Mouse (Mus musculus): ENCODE data around the gene Auts2. TPM values are rescaled to one million over a fixed set of nuclear protein-coding genes. Genes with fewer than 3 reads are reported as not detected.

The Auts2 gene
- total and polyA plus RNA-seq, 2 experiments from 2014 or later = 6.8 to 12.1 TPM

DNA sequence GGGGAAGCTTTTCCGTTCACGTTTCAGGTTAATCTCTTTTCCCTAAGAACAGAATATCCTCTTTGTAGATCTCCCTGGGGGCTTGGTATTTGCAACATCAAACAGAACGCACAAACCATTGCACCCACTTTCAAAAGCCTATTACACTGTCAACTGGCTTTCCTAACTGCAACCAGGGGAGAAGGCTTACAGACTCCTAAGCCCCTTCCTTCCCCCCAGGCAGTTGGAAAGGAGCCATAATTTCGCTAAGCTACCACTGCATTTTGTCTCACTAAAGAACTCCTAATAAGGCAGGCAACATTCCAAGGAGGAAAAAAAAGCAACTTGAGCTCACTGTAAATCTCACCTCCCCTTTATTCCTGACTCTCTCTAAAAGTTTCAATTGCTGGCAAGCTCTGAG, 470.8 kb downstream of the Auts2 start:
- H3K27me3 ChIP-seq (ENCODE audit: control insufficient read depth, insufficient read depth, low read length) = no peaks in the 10 kb centered on the region
- 0 out of 2 replicates have a peak, but pooled peaks cover 6% of the 10 kb centered on the region for H3K9me3 ChIP-seq (replicated peaks; ENCODE audit: control insufficient read depth, low read length)
- H3K4me1 ChIP-seq (ENCODE audit: control insufficient read depth, insufficient read depth) = 0 out of 2 replicates have a peak, but pooled peaks cover 9% of the 10 kb centered on the region
- H3K27ac ChIP-seq (ENCODE audit: low read depth) = no peak overlapping the region
- WGBS = 59% methylated on average over 4 of the region's 4 CpGs
- no peak overlapping the region for H3K9ac ChIP-seq (replicated peaks; ENCODE audit: low read depth, low read length)
- no peak overlapping the region for H3K4me3 ChIP-seq (ENCODE audit: low read depth, low read length)
- no peak for TF ChIP-seq EP300 (IDR thresholded peaks at IDR 0.05; ENCODE audit: low read depth)
- TF ChIP-seq CTCF (IDR thresholded peaks at IDR 0.05; ENCODE audit: low read depth) = no peak
- ATAC-seq (ENCODE audit: insufficient read depth, low read depth) (no peak), DNase-seq (ENCODE audit: low spot score) (no peak)
- no peak overlapping the region for H3K4me2 ChIP-seq (ENCODE audit: low read depth, low read length)
- no peaks in the 10 kb centered on the region for H3K36me3 ChIP-seq (replicated peaks; ENCODE audit: control insufficient read depth, insufficient read depth, low read length)

DNA sequence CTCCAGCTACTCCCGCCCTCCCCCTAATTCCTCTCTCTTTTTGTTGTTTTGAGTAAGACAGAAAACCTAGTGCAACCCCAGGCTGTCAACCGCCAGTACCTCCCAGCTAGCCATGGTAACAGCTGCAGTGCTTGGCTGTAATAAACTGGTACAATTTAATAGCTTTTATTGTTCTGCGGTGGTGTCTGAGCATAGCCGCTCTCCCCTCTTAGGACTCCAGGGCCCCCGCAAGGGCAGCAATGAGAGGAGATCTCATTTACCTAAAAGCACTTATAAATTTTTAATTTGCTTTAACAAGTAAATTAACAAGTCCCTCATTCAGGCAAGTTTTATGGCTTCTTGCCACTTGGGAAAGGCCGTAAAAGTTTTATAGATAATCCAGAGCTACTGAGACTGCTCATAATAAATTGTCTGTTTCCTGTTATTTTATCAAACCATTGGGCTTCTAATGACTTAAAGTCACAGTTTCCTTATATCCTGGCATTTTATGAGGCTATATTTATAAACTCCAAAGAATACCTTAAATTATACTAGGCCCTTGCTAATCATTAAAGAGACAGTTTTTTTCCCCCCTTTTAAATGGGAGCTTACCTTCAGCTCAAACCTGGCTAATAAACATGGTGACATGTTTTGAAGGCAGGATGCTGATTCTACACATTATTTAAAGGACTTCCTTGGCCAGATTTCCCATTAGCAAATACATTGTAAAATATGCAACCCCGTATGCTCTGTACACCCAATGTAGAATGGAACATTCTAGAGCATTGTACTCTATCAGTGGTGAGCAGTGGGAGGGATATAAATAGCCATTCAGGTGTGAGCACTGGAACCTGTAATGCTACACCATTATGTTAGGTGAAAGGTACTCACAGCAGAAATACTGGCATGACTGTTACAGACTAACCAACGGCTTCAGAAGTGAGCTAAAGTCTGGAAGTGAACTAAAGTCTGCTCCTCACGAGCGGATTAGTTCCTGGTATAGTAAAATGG, 475.1 kb downstream of the Auts2 start:
- ATAC-seq (ENCODE audit: insufficient read depth, low read depth) (no peak), DNase-seq (ENCODE audit: low spot score) (no peak)
- no peak overlapping the region for H3K4me2 ChIP-seq (ENCODE audit: low read depth, low read length)
- H3K27me3 ChIP-seq (ENCODE audit: control insufficient read depth, insufficient read depth, low read length) = no peaks in the 10 kb centered on the region
- H3K4me1 ChIP-seq (ENCODE audit: control insufficient read depth, insufficient read depth) = no peaks in the 10 kb centered on the region
- H3K9ac ChIP-seq (replicated peaks; ENCODE audit: low read depth, low read length) = no peak overlapping the region
- TF ChIP-seq CTCF (IDR thresholded peaks at IDR 0.05; ENCODE audit: low read depth) (no peak), EP300 (IDR thresholded peaks at IDR 0.05; ENCODE audit: low read depth) (no peak)
- WGBS = 78% methylated on average over 10 of the region's 10 CpGs
- H3K4me3 ChIP-seq (ENCODE audit: low read depth, low read length) = no peak overlapping the region
- H3K36me3 ChIP-seq (replicated peaks; ENCODE audit: control insufficient read depth, insufficient read depth, low read length) = no peaks in the 10 kb centered on the region
- no peak overlapping the region for H3K27ac ChIP-seq (ENCODE audit: low read depth)
- H3K9me3 ChIP-seq (replicated peaks; ENCODE audit: control insufficient read depth, low read length) = 0 out of 2 replicates have a peak, but pooled peaks cover 6% of the 10 kb centered on the region

GRCm38 (mm10) chr5:132060116-132060515, 483.0 kb downstream of the Auts2 start:
- H3K4me3 ChIP-seq (ENCODE audit: low read depth, low read length) = no peak overlapping the region
- 93% methylated on average over 6 of the region's 6 CpGs for WGBS
- no peaks in the 10 kb centered on the region for H3K27me3 ChIP-seq (ENCODE audit: control insufficient read depth, insufficient read depth, low read length)
- no peak for ATAC-seq (ENCODE audit: insufficient read depth, low read depth)
- H3K27ac ChIP-seq (ENCODE audit: low read depth) = no peak overlapping the region
- H3K9me3 ChIP-seq (replicated peaks; ENCODE audit: control insufficient read depth, low read length) = no peaks in the 10 kb centered on the region
- H3K4me2 ChIP-seq (ENCODE audit: low read depth, low read length) = no peak overlapping the region
- no peaks in the 10 kb centered on the region for H3K36me3 ChIP-seq (replicated peaks; ENCODE audit: control insufficient read depth, insufficient read depth, low read length)
- no peaks in the 10 kb centered on the region for H3K4me1 ChIP-seq (ENCODE audit: control insufficient read depth, insufficient read depth)
- H3K9ac ChIP-seq (replicated peaks; ENCODE audit: low read depth, low read length) = no peak overlapping the region
- TF ChIP-seq EP300 (IDR thresholded peaks at IDR 0.05; ENCODE audit: low read depth) (no peak), CTCF (IDR thresholded peaks at IDR 0.05; ENCODE audit: low read depth) (no peak)
- no peak for DNase-seq (ENCODE audit: low spot score)

GRCm38 (mm10) chr5:132052637-132053036, 490.5 kb downstream of the Auts2 start:
- H3K27ac ChIP-seq (ENCODE audit: low read depth) = no peak overlapping the region
- DNase-seq (ENCODE audit: low spot score) (no peak), ATAC-seq (ENCODE audit: insufficient read depth, low read depth) (no peak)
- 83% methylated on average over 13 of the region's 13 CpGs for WGBS
- H3K4me2 ChIP-seq (ENCODE audit: low read depth, low read length) = no peak overlapping the region
- no peaks in the 10 kb centered on the region for H3K36me3 ChIP-seq (replicated peaks; ENCODE audit: control insufficient read depth, insufficient read depth, low read length)
- no peaks in the 10 kb centered on the region for H3K9me3 ChIP-seq (replicated peaks; ENCODE audit: control insufficient read depth, low read length)
- no peak for TF ChIP-seq EP300 (IDR thresholded peaks at IDR 0.05; ENCODE audit: low read depth)
- no peak for TF ChIP-seq CTCF (IDR thresholded peaks at IDR 0.05; ENCODE audit: low read depth)
- no peaks in the 10 kb centered on the region for H3K27me3 ChIP-seq (ENCODE audit: control insufficient read depth, insufficient read depth, low read length)
- H3K4me1 ChIP-seq (ENCODE audit: control insufficient read depth, insufficient read depth) = no peaks in the 10 kb centered on the region
- H3K4me3 ChIP-seq (ENCODE audit: low read depth, low read length) = no peak overlapping the region
- H3K9ac ChIP-seq (replicated peaks; ENCODE audit: low read depth, low read length) = no peak overlapping the region

- Histone ChIP-seq H3K36me3 (replicated peaks; ENCODE audit: control insufficient read depth, insufficient read depth, low read length) (no peaks in the 10 kb centered on the region), H3K9ac (replicated peaks; ENCODE audit: low read depth, low read length) (no peak overlapping the region), H3K4me2 (ENCODE audit: low read depth, low read length) (no peak overlapping the region), H3K9me3 (replicated peaks; ENCODE audit: control insufficient read depth, low read length) (no peaks in the 10 kb centered on the region), H3K27me3 (ENCODE audit: control insufficient read depth, insufficient read depth, low read length) (no peaks in the 10 kb centered on the region), H3K4me1 (ENCODE audit: control insufficient read depth, insufficient read depth) (peaks cover 7% of the 10 kb centered on the region; the same call in 1 of the 2 replicates), H3K27ac (ENCODE audit: low read depth) (no peak overlapping the region), H3K4me3 (ENCODE audit: low read depth, low read length) (no peak overlapping the region)
- no peak for ATAC-seq (ENCODE audit: insufficient read depth, low read depth)
- no peak for TF ChIP-seq EP300 (IDR thresholded peaks at IDR 0.05; ENCODE audit: low read depth)
- no peak for TF ChIP-seq CTCF (IDR thresholded peaks at IDR 0.05; ENCODE audit: low read depth)
- DNase-seq (ENCODE audit: low spot score) = no peak
- 82% methylated on average over 6 of the region's 6 CpGs for WGBS
Measured at GRCm38 (mm10) chr5:132039584-132039983, 503.6 kb downstream of the Auts2 start.
